Mouse (Mus musculus): Measurements from ENCODE around the gene Hes3.

GRCm38 (mm10) chr4:152247195-152247594 is 44.3 kb downstream of the Hes3 start:
- no peak for TF ChIP-seq POLR2A (IDR thresholded peaks at IDR 0.05; ENCODE audit: borderline replicate concordance, extremely low read depth, low read depth, low read length)
- TF ChIP-seq CTCF (IDR thresholded peaks at IDR 0.05; ENCODE audit: insufficient read depth, low read length), result no peak
